Mouse (Mus musculus): ENCODE data around the gene Ccdc138. TPM values are rescaled to one million over a fixed set of nuclear protein-coding genes. Genes with fewer than 3 reads are reported as not detected.

Ccdc138 gene
- polyA plus RNA-seq, 1 experiment = 0.44 TPM

DNA sequence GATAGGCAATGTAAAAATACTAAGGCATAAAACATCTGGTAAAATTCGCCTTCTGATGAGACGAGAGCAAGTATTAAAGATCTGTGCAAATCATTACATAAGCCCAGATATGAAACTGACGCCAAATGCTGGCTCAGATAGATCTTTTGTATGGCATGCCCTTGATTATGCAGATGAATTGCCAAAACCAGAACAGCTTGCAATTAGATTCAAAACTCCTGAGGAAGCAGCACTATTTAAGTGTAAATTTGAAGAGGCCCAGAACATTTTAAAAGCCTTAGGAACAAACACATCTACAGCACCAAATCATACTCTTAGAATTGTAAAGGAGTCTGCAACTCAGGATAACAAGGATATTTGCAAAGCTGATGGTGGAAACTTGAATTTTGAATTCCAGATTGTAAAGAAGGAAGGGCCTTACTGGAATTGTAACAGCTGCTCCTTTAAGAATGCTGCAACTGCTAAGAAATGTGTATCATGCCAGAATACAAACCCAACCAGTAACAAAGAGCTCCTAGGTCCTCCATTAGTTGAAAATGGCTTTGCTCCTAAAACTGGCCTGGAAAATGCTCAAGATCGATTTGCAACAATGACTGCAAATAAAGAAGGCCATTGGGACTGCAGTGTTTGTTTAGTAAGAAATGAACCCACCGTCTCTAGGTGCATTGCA is 20.5 kb upstream of the Ccdc138 start:
- no peak overlapping the region for H3K4me2 ChIP-seq (ENCODE audit: low read depth)
- no peaks in the 10 kb centered on the region for H3K27me3 ChIP-seq (ENCODE audit: control insufficient read depth, insufficient read depth, insufficient read length)
- TF ChIP-seq USF1 (IDR thresholded peaks at IDR 0.05; ENCODE audit: low read depth) (no peak), CEBPB (IDR thresholded peaks at IDR 0.05; ENCODE audit: insufficient read depth, poor library complexity, severe bottlenecking) (no peak), MYOD1 (IDR thresholded peaks at IDR 0.05; ENCODE audit: control insufficient read depth in 1 of 3, insufficient read length in 2 of 3, low read depth in 2 of 3) (no peak), MAX (IDR thresholded peaks at IDR 0.05; ENCODE audit: low read depth) (no peak), TCF12 (IDR thresholded peaks at IDR 0.05; ENCODE audit: insufficient read depth, poor library complexity, severe bottlenecking) (no peak), REST (IDR thresholded peaks at IDR 0.05; ENCODE audit: insufficient read depth, insufficient read length) (no peak), E2F4 (IDR thresholded peaks at IDR 0.05; ENCODE audit: insufficient read depth) (no peak), MYOG (IDR thresholded peaks at IDR 0.05; ENCODE audit: control insufficient read depth in 1 of 3, insufficient read depth in 1 of 3, insufficient read length in 2 of 3, low read depth in 2 of 3) (no peak), POLR2A (IDR thresholded peaks at IDR 0.05; ENCODE audit: insufficient read length, low read depth) (no peak)
- H3K79me2 ChIP-seq (ENCODE audit: control insufficient read depth, insufficient read depth) = no peaks in the 10 kb centered on the region
- H3K36me3 ChIP-seq (ENCODE audit: control insufficient read depth, insufficient read depth) = peaks cover 83% of the 10 kb centered on the region
- H3K4me3 ChIP-seq = no peak overlapping the region
- no peak overlapping the region for H3ac ChIP-seq (ENCODE audit: control insufficient read depth, insufficient read length)

DNA sequence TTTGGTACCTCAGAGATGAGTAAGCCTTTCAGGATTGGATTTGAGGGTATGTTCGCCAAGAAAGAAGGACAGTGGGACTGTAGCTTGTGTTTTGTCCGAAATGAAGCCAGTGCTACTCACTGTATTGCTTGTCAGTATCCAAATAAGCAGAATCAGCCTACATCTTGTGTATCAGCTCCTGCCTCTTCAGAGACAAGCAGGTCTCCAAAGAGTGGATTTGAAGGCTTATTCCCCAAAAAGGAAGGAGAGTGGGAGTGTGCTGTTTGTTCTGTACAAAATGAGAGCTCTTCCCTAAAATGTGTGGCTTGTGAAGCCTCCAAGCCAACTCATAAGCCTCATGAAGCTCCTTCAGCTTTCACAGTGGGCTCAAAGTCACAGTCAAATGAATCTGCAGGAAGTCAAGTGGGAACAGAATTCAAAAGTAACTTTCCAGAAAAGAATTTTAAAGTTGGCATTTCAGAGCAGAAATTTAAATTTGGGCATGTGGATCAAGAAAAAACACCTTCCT is 19.6 kb upstream of the Ccdc138 start:
- Histone ChIP-seq H3K27me3 (ENCODE audit: control insufficient read depth, insufficient read depth, insufficient read length) (no peaks in the 10 kb centered on the region), H3K36me3 (ENCODE audit: control insufficient read depth, insufficient read depth) (peaks cover 88% of the 10 kb centered on the region), H3K79me2 (ENCODE audit: control insufficient read depth, insufficient read depth) (no peaks in the 10 kb centered on the region), H3K4me2 (ENCODE audit: low read depth) (no peak overlapping the region), H3K4me3 (no peak overlapping the region), H3ac (ENCODE audit: control insufficient read depth, insufficient read length) (no peak overlapping the region)
- no peak for TF ChIP-seq POLR2A (IDR thresholded peaks at IDR 0.05; ENCODE audit: insufficient read length, low read depth)
- TF ChIP-seq MYOG (IDR thresholded peaks at IDR 0.05; ENCODE audit: control insufficient read depth in 1 of 3, insufficient read depth in 1 of 3, insufficient read length in 2 of 3, low read depth in 2 of 3) = no peak
- TF ChIP-seq TCF3 (IDR thresholded peaks at IDR 0.05; ENCODE audit: insufficient read length, low read depth) = no peak
- TF ChIP-seq TCF12 (IDR thresholded peaks at IDR 0.05; ENCODE audit: insufficient read depth, poor library complexity, severe bottlenecking) = no peak

- Histone ChIP-seq H3ac (ENCODE audit: control insufficient read depth, insufficient read length) (no peak overlapping the region), H3K36me3 (ENCODE audit: control insufficient read depth, insufficient read depth) (peaks cover 82% of the 10 kb centered on the region), H3K4me2 (ENCODE audit: low read depth) (no peak overlapping the region), H3K79me2 (ENCODE audit: control insufficient read depth, insufficient read depth) (no peaks in the 10 kb centered on the region), H3K4me3 (no peak overlapping the region), H3K27me3 (ENCODE audit: control insufficient read depth, insufficient read depth, insufficient read length) (no peaks in the 10 kb centered on the region)
- no peak for TF ChIP-seq CEBPB (IDR thresholded peaks at IDR 0.05; ENCODE audit: insufficient read depth, poor library complexity, severe bottlenecking)
- no peak for TF ChIP-seq POLR2A (IDR thresholded peaks at IDR 0.05; ENCODE audit: insufficient read length, low read depth)
- TF ChIP-seq TCF12 (IDR thresholded peaks at IDR 0.05; ENCODE audit: insufficient read depth, poor library complexity, severe bottlenecking) = no peak
- no peak for TF ChIP-seq MAX (IDR thresholded peaks at IDR 0.05; ENCODE audit: low read depth)
- TF ChIP-seq MYOG (IDR thresholded peaks at IDR 0.05; ENCODE audit: control insufficient read depth in 1 of 3, insufficient read depth in 1 of 3, insufficient read length in 2 of 3, low read depth in 2 of 3) = no peak
- TF ChIP-seq SRF (IDR thresholded peaks at IDR 0.05; ENCODE audit: control insufficient read depth, insufficient read length, low read depth) = no peak
- no peak for TF ChIP-seq TCF3 (IDR thresholded peaks at IDR 0.05; ENCODE audit: insufficient read length, low read depth)
- no peak for TF ChIP-seq MYOD1 (IDR thresholded peaks at IDR 0.05; ENCODE audit: control insufficient read depth in 1 of 3, insufficient read length in 2 of 3, low read depth in 2 of 3)
- TF ChIP-seq USF1 (IDR thresholded peaks at IDR 0.05; ENCODE audit: low read depth) = no peak
- no peak for TF ChIP-seq POLR2AphosphoS2 (IDR thresholded peaks at IDR 0.05; ENCODE audit: insufficient read length, low read depth)
- TF ChIP-seq REST (IDR thresholded peaks at IDR 0.05; ENCODE audit: insufficient read depth, insufficient read length) = no peak
- TF ChIP-seq E2F4 (IDR thresholded peaks at IDR 0.05; ENCODE audit: insufficient read depth) = no peak
These were observed 17.7 kb upstream of the Ccdc138 start for GRCm38 (mm10) chr10:58479954-58480490.

- no peaks in the 10 kb centered on the region for H3K27me3 ChIP-seq (ENCODE audit: control insufficient read depth, insufficient read depth, insufficient read length)
- H3K4me2 ChIP-seq (ENCODE audit: low read depth) = no peak overlapping the region
- H3ac ChIP-seq (ENCODE audit: control insufficient read depth, insufficient read length) = no peak overlapping the region
- H3K4me3 ChIP-seq = no peak overlapping the region
- peaks cover 70% of the 10 kb centered on the region for H3K36me3 ChIP-seq (ENCODE audit: control insufficient read depth, insufficient read depth)
- H3K79me2 ChIP-seq (ENCODE audit: control insufficient read depth, insufficient read depth) = no peaks in the 10 kb centered on the region
- TF ChIP-seq POLR2A (IDR thresholded peaks at IDR 0.05; ENCODE audit: insufficient read length, low read depth) = no peak
- TF ChIP-seq MYOD1 (IDR thresholded peaks at IDR 0.05; ENCODE audit: control insufficient read depth in 1 of 3, insufficient read length in 2 of 3, low read depth in 2 of 3) = no peak
- TF ChIP-seq E2F4 (IDR thresholded peaks at IDR 0.05; ENCODE audit: insufficient read depth) = no peak
These were observed 6.7 kb upstream of the Ccdc138 start for GRCm38 (mm10) chr10:58491031-58491430.

GRCm38 (mm10) chr10:58495637-58496036 is 2.1 kb upstream of the Ccdc138 start:
- Histone ChIP-seq H3ac (ENCODE audit: control insufficient read depth, insufficient read length) (no peak overlapping the region), H3K79me2 (ENCODE audit: control insufficient read depth, insufficient read depth) (no peaks in the 10 kb centered on the region), H3K4me3 (no peak overlapping the region), H3K36me3 (ENCODE audit: control insufficient read depth, insufficient read depth) (peaks cover 42% of the 10 kb centered on the region), H3K4me2 (ENCODE audit: low read depth) (no peak overlapping the region), H3K27me3 (ENCODE audit: control insufficient read depth, insufficient read depth, insufficient read length) (no peaks in the 10 kb centered on the region)
- no peak for TF ChIP-seq MYOD1 (IDR thresholded peaks at IDR 0.05; ENCODE audit: control insufficient read depth in 1 of 3, insufficient read length in 2 of 3, low read depth in 2 of 3)
- no peak for TF ChIP-seq REST (IDR thresholded peaks at IDR 0.05; ENCODE audit: insufficient read depth, insufficient read length)
- TF ChIP-seq SRF (IDR thresholded peaks at IDR 0.05; ENCODE audit: control insufficient read depth, insufficient read length, low read depth) = no peak

Measured in myocyte (in vitro differentiated cells).